Mouse (Mus musculus): Measurements from ENCODE around the gene Pgp. TPM values are rescaled to one million over a fixed set of nuclear protein-coding genes. Genes with fewer than 3 reads are reported as not detected.

Pgp gene
- polyA plus RNA-seq, 1 experiment from 2014 or later: 41.3 TPM

DNA sequence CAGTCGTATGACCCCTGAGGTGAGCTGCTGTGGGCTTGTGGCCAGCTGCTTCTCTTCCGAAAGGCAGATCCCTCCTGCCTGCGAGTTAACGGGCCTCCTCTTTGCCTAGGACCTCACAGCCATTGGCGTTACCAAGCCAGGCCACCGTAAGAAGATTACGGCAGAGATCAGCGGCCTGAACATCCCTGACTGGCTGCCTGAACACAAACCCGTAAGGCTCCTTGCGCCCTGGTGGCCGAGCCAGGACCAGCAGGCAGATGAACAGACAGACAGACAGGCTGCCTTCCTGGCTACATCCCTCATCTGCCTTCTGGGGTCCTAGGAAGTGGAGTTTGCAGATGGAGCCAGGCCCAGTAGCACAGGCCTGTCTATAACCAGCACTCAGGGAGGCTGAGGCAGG, 32.0 kb downstream of the Pgp start:
- H3K27me3 ChIP-seq: no peaks in the 10 kb centered on the region
- DNase-seq (ENCODE audit: low read depth, low spot score) (no peak), ATAC-seq (no peak)
- TF ChIP-seq CTCF (IDR thresholded peaks at IDR 0.05): no peak
- in situ Hi-C loops (cut with MboI; ENCODE audit: low pct_unique_long_range_greater_than_20kb): no loop called here
- ChIA-PET CTCF (interaction anchor here (1.5 kb wide), 1 partner anchor 10 kb away, joined by 4 read pairs; no protein-coding TSS in a partner anchor), POLR2A (no interaction called here)

GRCm38 (mm10) chr17:24504085-24504484, 33.9 kb downstream of the Pgp start:
- in situ Hi-C loops (cut with MboI; ENCODE audit: low pct_unique_long_range_greater_than_20kb): no loop called here
- no peak for ATAC-seq
- no peak for DNase-seq (ENCODE audit: low read depth, low spot score)
- TF ChIP-seq CTCF (IDR thresholded peaks at IDR 0.05): no peak
- POLR2A ChIA-PET: interaction anchor here (1.0 kb wide), 1 partner anchor 8 kb away, joined by 3 read pairs; no protein-coding TSS in a partner anchor
- CTCF ChIA-PET: interaction anchor here (1.1 kb wide), 2 partner anchors 9 to 32 kb away, joined by 3 to 4 read pairs; no protein-coding TSS in a partner anchor
- no peaks in the 10 kb centered on the region for H3K27me3 ChIP-seq

DNA sequence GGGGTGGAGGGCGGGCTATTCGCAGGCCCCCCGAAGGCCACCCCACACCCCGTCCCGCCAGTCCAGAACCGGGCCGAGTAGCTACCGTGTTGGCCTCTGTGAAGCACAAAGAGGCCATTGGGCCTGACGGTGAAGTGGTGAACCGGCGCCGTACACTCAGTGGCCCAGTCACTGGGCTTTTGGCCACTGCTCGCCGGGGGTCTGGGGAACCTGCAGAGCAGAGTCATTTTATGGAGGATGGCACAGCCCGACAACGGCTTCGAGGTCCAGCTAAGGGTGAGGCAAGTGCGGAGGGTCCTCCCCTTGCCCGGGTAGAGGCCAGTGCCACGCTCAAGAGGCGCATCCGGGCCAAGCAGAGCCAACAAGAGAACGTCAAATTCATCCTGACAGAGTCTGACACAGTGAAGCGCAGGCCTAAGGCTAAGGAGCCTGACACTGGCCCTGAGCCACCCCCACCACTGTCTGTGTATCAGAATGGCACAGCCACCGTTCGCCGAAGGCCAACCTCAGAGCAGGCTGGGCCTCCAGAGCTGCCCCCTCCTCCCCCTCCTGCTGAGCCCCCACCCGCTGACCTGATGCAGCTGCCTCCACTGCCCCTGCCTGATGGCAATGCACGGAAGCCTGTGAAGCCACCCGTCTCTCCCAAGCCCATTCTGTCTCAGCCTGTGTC, 35.2 kb downstream of the Pgp start:
- POLR2A ChIA-PET: no interaction called here
- no peak for TF ChIP-seq CTCF (IDR thresholded peaks at IDR 0.05)
- in situ Hi-C loops (cut with MboI; ENCODE audit: low pct_unique_long_range_greater_than_20kb): no loop called here
- DNase-seq (ENCODE audit: low read depth, low spot score): no peak
- CTCF ChIA-PET: interaction anchor here (0.7 to 1.4 kb wide), 2 partner anchors 11 to 44 kb away, joined by 3 read pairs; no protein-coding TSS in a partner anchor
- no peak for ATAC-seq
- H3K27me3 ChIP-seq: no peaks in the 10 kb centered on the region

DNA sequence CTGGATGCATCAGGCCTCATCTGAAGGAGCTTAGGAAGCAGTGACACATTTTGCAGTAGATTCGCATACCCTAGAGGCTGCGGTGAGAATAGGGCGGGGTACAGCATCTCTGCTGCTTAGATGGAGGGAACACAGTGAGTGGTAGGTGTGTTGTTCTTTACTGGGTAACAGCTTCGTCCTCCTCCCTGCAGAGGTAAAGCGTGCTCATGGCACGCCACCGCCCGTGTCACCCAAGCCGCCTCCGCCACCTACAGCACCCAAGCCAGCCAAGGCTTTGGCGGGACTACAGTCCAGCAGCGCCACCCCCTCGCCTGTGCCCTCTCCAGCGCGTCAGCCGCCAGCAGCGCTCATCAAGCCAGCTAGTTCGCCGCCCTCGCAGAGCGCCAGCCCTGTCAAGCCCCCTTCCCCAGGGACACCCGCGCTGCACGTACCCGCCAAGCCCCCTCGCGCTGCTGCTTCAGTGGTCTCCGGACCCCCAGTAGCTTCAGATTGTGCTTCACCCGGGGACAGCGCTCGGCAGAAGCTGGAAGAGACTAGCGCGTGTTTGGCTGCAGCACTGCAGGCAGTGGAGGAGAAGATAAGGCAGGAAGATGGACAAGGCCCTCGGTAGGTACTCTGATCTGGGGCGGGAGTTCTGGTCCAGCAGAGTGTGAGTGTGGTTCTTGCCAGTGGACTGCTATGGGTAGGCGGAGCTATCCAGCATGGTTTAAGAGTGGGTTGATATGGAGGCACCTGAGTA, 36.3 kb downstream of the Pgp start:
- ChIA-PET POLR2A (no interaction called here), CTCF (interaction anchor here (1.2 kb wide), 1 partner anchor 11 kb away, joined by 5 read pairs; no protein-coding TSS in a partner anchor)
- DNase-seq (ENCODE audit: low read depth, low spot score): no peak
- in situ Hi-C loops (cut with MboI; ENCODE audit: low pct_unique_long_range_greater_than_20kb): no loop called here
- no peaks in the 10 kb centered on the region for H3K27me3 ChIP-seq
- no peak for TF ChIP-seq CTCF (IDR thresholded peaks at IDR 0.05)
- no peak for ATAC-seq

GRCm38 (mm10) chr17:24507129-24507664, 37.0 kb downstream of the Pgp start:
- TF ChIP-seq CTCF (IDR thresholded peaks at IDR 0.05): no peak
- CTCF ChIA-PET: interaction anchor here (1.2 kb wide), 1 partner anchor 12 kb away, joined by 5 read pairs; no protein-coding TSS in a partner anchor
- no peaks in the 10 kb centered on the region for H3K27me3 ChIP-seq
- in situ Hi-C loops (cut with MboI; ENCODE audit: low pct_unique_long_range_greater_than_20kb): no loop called here
- POLR2A ChIA-PET: no interaction called here
- no peak for DNase-seq (ENCODE audit: low read depth, low spot score)
- no peak for ATAC-seq

DNA sequence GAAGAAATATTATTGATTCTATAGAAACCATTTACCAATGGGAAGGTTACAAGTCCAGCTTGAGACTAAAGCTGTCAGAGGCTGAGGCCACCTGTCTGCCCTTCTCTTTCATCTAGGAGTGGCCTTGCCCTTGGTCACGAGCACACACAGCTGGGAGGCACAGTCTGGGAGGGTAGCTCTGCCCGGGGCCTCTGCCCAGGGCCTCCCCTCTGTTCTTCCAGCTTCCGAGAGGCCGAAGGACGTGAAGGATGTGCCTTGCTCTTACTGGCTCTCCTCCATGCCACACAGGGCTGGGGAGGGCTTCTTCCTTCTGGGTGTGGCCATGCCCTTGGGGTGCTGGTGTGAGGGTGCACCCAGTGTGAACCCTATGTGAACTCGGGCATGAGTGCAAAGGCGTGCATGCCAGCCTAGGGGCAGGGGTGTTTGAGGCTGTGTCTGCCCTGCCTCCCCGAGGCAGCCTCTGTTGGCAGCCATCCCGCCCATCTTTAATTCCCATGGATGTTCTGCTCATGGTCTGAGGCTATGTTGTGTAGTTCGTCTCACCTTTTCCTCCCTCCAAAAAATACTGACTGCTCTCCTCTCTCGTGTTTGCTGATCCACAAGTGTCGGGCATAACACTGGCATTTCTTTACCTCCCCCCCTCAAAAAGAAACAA, 37.7 kb downstream of the Pgp start:
- in situ Hi-C loops (cut with MboI; ENCODE audit: low pct_unique_long_range_greater_than_20kb): no loop called here
- POLR2A ChIA-PET: no interaction called here
- CTCF ChIA-PET: interaction anchor here (1.2 kb wide), 1 partner anchor 13 kb away, joined by 5 read pairs; no protein-coding TSS in a partner anchor
- no peak for TF ChIP-seq CTCF (IDR thresholded peaks at IDR 0.05)
- ATAC-seq (no peak), DNase-seq (ENCODE audit: low read depth, low spot score) (no peak)
- no peaks in the 10 kb centered on the region for H3K27me3 ChIP-seq

DNA sequence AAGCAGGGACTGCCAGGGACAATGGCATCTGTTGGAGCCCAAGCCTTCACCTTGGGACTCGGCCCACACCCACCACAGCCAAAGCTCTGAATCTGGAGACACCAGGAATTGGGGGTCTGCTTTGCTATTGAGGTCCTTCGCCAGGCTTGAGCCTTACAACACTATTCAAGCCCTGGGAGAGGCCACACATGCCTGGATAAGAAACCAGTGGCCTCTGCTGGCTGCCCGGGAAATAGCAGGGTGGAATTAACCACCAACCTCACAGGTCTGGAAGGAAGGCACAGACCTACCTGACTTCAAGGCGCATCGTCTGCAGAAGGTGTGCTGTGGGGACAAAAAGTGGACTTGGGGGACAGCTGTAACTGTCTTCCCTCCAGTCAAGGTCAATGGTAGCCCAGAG, 43.4 kb downstream of the Pgp start:
- ATAC-seq: no peak
- ChIA-PET POLR2A (interaction anchor here (0.5 to 1.7 kb wide), 3 partner anchors 8 to 96 kb away, joined by 3 to 7 read pairs (median 3); partner anchors contain the start of gene Traf7), CTCF (interaction anchor here (1.0 to 2.0 kb wide), 4 partner anchors 9 to 34 kb away, joined by 4 to 10 read pairs (median 4); partner anchors contain the start of genes Mlst8 and Traf7)
- no peak for DNase-seq (ENCODE audit: low read depth, low spot score)
- in situ Hi-C loops (cut with MboI; ENCODE audit: low pct_unique_long_range_greater_than_20kb): no loop called here
- H3K27me3 ChIP-seq: no peaks in the 10 kb centered on the region
- TF ChIP-seq CTCF (IDR thresholded peaks at IDR 0.05): no peak

DNA sequence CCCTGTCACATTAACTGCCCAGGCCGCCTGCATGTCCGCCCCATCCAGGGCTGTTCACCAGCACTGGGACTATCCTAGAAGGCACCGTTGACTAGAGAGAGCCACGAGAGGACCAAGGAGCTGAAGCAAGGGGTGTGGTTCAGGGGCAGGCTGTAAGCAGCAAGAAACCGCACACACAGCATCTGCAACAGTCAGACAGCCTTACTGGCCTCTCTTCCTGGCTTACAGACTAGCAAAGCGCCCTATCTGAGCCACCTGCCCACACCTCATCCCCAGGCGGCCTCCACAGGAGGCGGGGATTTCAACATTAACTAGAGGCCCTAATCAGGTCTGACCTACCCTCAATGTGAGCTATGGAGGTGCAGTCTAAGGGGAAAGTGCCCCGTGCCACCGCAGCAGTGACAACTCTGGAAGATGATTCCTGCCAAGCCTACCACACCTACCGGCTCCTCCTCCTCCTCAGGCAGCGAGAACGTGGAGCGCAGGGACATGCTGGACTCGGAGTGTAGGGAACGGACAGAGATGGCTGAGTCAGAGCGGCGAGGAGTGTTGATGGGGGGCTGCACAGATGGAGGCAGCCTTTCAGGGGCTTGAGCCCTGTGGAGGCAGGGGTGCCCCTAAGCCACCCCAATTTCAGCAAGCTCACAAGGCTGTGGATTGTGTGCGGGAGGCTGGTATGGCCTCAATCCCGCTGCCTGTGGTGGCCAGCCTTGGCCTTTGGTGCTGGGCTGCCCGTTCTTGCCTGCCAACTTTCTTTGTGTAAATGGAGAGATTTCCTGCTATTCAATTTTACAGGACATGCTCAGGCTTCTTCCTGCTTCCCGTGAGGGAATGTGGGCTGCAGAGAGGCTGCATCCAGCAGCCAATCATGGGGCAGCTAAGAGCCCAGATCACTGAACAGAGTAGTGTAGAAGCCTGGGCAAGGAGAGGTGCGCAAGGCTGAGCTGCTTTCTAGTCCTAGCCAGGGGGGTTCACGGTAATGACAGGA, 44.4 kb downstream of the Pgp start:
- TF ChIP-seq CTCF (IDR thresholded peaks at IDR 0.05): no peak
- DNase-seq (ENCODE audit: low read depth, low spot score) (no peak), ATAC-seq (no peak)
- ChIA-PET POLR2A (interaction anchor here (1.3 kb wide), 1 partner anchor 7 kb away, joined by 7 read pairs; no protein-coding TSS in a partner anchor), CTCF (interaction anchor here (2.0 kb wide), 1 partner anchor 35 kb away, joined by 10 read pairs; the partner anchor contains the start of gene Mlst8)
- in situ Hi-C loops (cut with MboI; ENCODE audit: low pct_unique_long_range_greater_than_20kb): no loop called here
- H3K27me3 ChIP-seq: no peaks in the 10 kb centered on the region

DNA sequence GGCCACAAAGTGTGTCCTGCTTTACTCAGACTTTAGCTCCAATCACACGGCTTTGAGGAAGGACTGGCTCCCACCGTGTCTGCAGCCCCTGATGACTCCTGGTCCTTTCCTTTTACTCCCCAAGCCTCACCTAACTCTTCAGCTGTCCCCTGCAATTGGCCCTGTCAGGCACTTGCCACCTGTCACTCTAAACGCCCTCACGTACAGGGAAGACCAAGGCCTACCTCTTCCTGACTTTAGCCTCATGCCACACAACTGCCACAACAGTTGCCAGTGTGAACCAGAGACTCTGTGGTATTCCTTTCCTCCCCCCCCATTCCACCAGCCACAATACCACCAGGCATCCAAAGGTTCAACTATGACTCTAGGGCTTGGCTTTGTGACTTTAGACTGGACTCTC, 50.3 kb downstream of the Pgp start:
- ChIA-PET CTCF (no interaction called here), POLR2A (interaction anchor here (0.9 kb wide), 1 partner anchor 9 kb away, joined by 5 read pairs; no protein-coding TSS in a partner anchor)
- no peak for TF ChIP-seq CTCF (IDR thresholded peaks at IDR 0.05)
- H3K27me3 ChIP-seq: no peaks in the 10 kb centered on the region
- in situ Hi-C loops (cut with MboI; ENCODE audit: low pct_unique_long_range_greater_than_20kb): no loop called here
- ATAC-seq (no peak), DNase-seq (ENCODE audit: low read depth, low spot score) (no peak)

Other genes starting within 250 kb of the Pgp start
- 8.6 TPM for gene Tedc2, start 249.5 kb upstream of the Pgp start, polyA plus RNA-seq (2021)
- gene Ccnf, start 218.9 kb upstream of the Pgp start, polyA plus RNA-seq (2021): 12.9 TPM
- 0.08 TPM for gene Abca17, start 119.3 kb upstream of the Pgp start, polyA plus RNA-seq (2021)
- 53.4 TPM for gene Abca3, start 118.4 kb upstream of the Pgp start, polyA plus RNA-seq (2021)
- 98.5 TPM for gene Rnps1, start 55.8 kb upstream of the Pgp start, polyA plus RNA-seq (2021)
- gene Eci1, start 43.8 kb upstream of the Pgp start, polyA plus RNA-seq (2021): 106 TPM
- gene Dnase1l2, start 27.3 kb upstream of the Pgp start, polyA plus RNA-seq (2021): 3.5 TPM
- 36.9 TPM for gene E4f1, start 79 bp upstream of the Pgp start, polyA plus RNA-seq (2021)
- gene Bricd5, start 3.5 kb downstream of the Pgp start, polyA plus RNA-seq (2021): 0.06 TPM
- 23.1 TPM for gene Mlst8, start 8.7 kb downstream of the Pgp start, polyA plus RNA-seq (2021)
- 1.0 TPM for gene Caskin1, start 18.2 kb downstream of the Pgp start, polyA plus RNA-seq (2021)
- 154 TPM for gene Traf7, start 57.5 kb downstream of the Pgp start, polyA plus RNA-seq (2021)
- 0.40 TPM for gene Rab26, start 63.8 kb downstream of the Pgp start, polyA plus RNA-seq (2021)
- 41.0 TPM for gene Pkd1, start 79.4 kb downstream of the Pgp start, polyA plus RNA-seq (2021)
- 93.5 TPM for gene Tsc2, start 162.2 kb downstream of the Pgp start, polyA plus RNA-seq (2021)
- 33.4 TPM for gene Nthl1, start 162.3 kb downstream of the Pgp start, polyA plus RNA-seq (2021)
- 32.3 TPM for gene Slc9a3r2, start 179.9 kb downstream of the Pgp start, polyA plus RNA-seq (2021)
- gene Npw, start 188.1 kb downstream of the Pgp start, polyA plus RNA-seq (2021): not detected
- 48.0 TPM for gene Zfp598, start 199.3 kb downstream of the Pgp start, polyA plus RNA-seq (2021)
- gene Syngr3, start 219.6 kb downstream of the Pgp start, polyA plus RNA-seq (2021): 2.7 TPM
- gene Gfer, start 225.8 kb downstream of the Pgp start, polyA plus RNA-seq (2021): 47.6 TPM
- gene Noxo1, start 225.8 kb downstream of the Pgp start, polyA plus RNA-seq (2021): 2.4 TPM
- gene Tbl3, start 237.3 kb downstream of the Pgp start, polyA plus RNA-seq (2021): 66.1 TPM
- gene Rnf151, start 247.7 kb downstream of the Pgp start, polyA plus RNA-seq (2021): 0.08 TPM
- 1,141 TPM for gene Rps2, start 247.7 kb downstream of the Pgp start, polyA plus RNA-seq (2021)

Measured in Patski (cell line).